Mouse (Mus musculus) kidney, adult 2 months (tissue): ENCODE results near the gene Trex2.

Source experiments
- CTCF ChIP-seq: fragments of 200-500 bp; conservative IDR thresholded peaks from 2 replicates; pipeline ENCODE4 v1.5.1; 2011; ENCODE audit warnings: low read depth, mild to moderate bottlenecking, control low read depth, low read length, moderate library complexity, mixed read lengths; ENCODE audit not compliant: insufficient read depth, insufficient read length
- POLR2A ChIP-seq: fragments of 200-500 bp; IDR thresholded peaks from one replicate; pipeline ENCODE4 v1.6.1; 2011; ENCODE audit warnings: low read depth, low read length, control low read depth

DNA sequence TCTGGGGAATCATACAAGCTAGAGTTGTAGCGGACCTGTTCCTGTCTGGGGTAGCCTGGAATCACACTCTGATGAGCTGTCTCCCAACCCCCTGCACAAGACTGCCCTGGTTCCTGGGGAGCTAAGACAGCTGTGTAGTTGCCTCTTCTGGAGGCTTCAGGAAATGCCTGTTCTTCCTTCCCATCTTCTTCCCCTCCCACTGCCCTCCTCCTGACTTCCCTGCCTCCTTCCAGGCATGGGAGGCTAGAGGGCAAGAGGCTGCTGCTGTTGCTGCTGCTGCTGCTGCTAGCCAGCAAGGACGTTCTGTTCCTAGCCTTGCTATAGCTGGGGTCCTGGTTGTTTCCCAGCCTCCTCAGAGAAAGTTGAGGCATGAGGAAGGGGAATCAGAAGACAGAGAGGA is 45.2 kb upstream of the Trex2 start:
- TF ChIP-seq CTCF (no peak), POLR2A (no peak)
